Mouse (Mus musculus) forebrain, embryonic 14.5 days (tissue): ENCODE data around the gene Gm27021. TPM values are rescaled to one million over a fixed set of nuclear protein-coding genes. Genes with fewer than 3 reads are reported as not detected.
A peak's percentile ranks its signal among the peaks of the same experiment; 100 is the strongest.

Experiments used
- ATAC-seq: fragments of 200-750 bp; cut with Nextera tagmentation; 2 replicates; pipeline ENCODE4 v1.8.0; 2017; ENCODE audit warnings: mild to moderate bottlenecking, moderate library complexity
- DNase-seq: peaks from one replicate; pipeline ENCODE4 v3.0.0-alpha.2; 2015; ENCODE audit warnings: low spot score
- H3K27ac ChIP-seq: fragments of 300-500 bp; sonication (generic); 2 replicates; pipeline ENCODE4 v1.5.1; 2014; ENCODE audit warnings: low read depth, mild to moderate bottlenecking, control low read depth, low read length, moderate library complexity
- H3K27me3 ChIP-seq: fragments of 300-500 bp; sonication (generic); replicated peaks from 2 replicates; pipeline ENCODE4 v1.6.1; 2014; ENCODE audit warnings: low read length, control low read depth, mixed read lengths; ENCODE audit not compliant: control insufficient read depth, insufficient read depth
- H3K36me3 ChIP-seq: fragments of 300-500 bp; sonication (generic); 2 replicates; pipeline ENCODE4 v1.6.1; 2014; ENCODE audit warnings: low read length, control low read depth; ENCODE audit not compliant: control insufficient read depth, insufficient read depth
- H3K4me1 ChIP-seq: fragments of 300-500 bp; sonication (generic); 2 replicates; pipeline ENCODE4 v1.6.1; 2014; ENCODE audit warnings: antibody characterized with exemption, low read length, control low read depth; ENCODE audit not compliant: control insufficient read depth, insufficient read depth
- H3K4me2 ChIP-seq: fragments of 300-500 bp; sonication (generic); 2 replicates; pipeline ENCODE4 v1.6.1; 2014; ENCODE audit warnings: mild to moderate bottlenecking, control low read depth, low read length
- H3K4me3 ChIP-seq: fragments of 300-500 bp; sonication (generic); 2 replicates; pipeline ENCODE4 v1.5.1; 2014; ENCODE audit warnings: low read depth, low read length, control low read depth
- H3K9ac ChIP-seq: fragments of 300-500 bp; sonication (generic); 2 replicates; pipeline ENCODE4 v1.6.1; 2014; ENCODE audit warnings: mild to moderate bottlenecking, low read length, control low read depth, moderate library complexity
- H3K9me3 ChIP-seq: fragments of 300-500 bp; sonication (generic); replicated peaks from 2 replicates; pipeline ENCODE4 v1.6.1; 2016; ENCODE audit warnings: low read length, control low read depth, mixed read lengths; ENCODE audit not compliant: control insufficient read depth
- WGBS: fragments of 180-500 bp; shearing (Covaris S2); extraction: QIAGEN DNeasy Blood & Tissue Kit; methylation state at CpG from one replicate; pipeline ENCODE4 v1.1.7; 2014; 5-methylcytosine and 5-hydroxymethylcytosine counted together
- polyA plus RNA-seq: library from polyadenylated mRNA; unstranded; fragments of >200 nt; fragmentation: Nextera tagmentation; extraction: Ambion mirVana; gene quantifications from 2 replicates; pipeline ENCODE4 v1.2.1, GENCODE M21; 2014

Gm27021 gene
- polyA plus RNA-seq, 1 experiment from 2014 or later: 2.9 TPM

DNA sequence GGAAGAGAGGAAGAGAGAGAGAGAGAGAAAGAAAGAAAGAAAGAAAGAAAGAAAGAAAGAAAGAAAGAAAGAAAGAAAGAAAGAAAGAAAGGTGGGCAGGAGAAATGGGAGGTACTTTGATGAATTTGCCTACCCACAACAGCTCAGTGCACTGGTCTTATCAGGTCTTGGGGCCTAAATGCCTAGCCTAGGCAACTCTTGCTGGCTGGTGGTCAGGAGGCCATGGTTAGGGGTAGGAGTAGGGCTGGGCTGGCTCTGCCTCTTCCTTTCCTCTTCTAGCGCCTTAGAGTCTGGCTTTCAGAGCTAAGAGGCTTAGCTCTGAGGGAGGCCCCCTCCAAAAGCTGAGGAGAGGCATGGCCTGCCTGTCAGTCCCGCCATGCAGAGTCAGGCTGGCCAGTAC is 44.3 kb downstream of the Gm27021 start:
- Histone ChIP-seq H3K9me3 (no peaks in the 10 kb centered on the region), H3K4me2 (no peak overlapping the region), H3K4me3 (no peak overlapping the region), H3K36me3 (no peaks in the 10 kb centered on the region), H3K4me1 (0 out of 2 replicates have a peak, but pooled peaks cover 3% of the 10 kb centered on the region), H3K27ac (no peak overlapping the region), H3K9ac (no peak overlapping the region), H3K27me3 (no peaks in the 10 kb centered on the region)
- DNase-seq (no peak), ATAC-seq (no peak)
- whole genome bisulfite sequencing: 18% methylated on average over 2 of the region's 2 CpGs

DNA sequence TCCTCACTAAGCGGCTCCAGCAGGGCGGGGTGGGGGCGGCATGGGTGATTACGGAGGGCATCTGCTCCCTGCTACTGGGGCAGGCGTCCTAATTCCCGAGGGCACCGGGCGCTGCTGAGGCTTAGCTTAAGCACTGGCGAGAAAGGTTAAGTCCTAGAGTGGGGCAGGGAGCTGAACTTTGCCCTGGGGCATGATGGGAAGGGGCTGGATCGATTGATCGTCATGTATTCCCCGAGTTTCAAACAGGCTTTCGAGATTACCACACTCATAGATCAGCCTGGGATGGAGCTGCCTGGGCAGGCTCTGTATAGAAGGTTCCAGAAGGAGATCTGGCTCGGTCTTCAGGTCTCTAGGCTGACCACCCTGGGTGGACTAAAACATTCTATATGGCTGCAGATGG is 45.7 kb downstream of the Gm27021 start:
- H3K27ac ChIP-seq: no peak overlapping the region
- H3K4me3 ChIP-seq: no peak overlapping the region
- ATAC-seq (no peak), DNase-seq (no peak)
- peaks cover 5% of the 10 kb centered on the region; the same call in 1 of the 2 replicates for H3K4me1 ChIP-seq
- H3K36me3 ChIP-seq: no peaks in the 10 kb centered on the region
- H3K4me2 ChIP-seq: no peak overlapping the region
- 72% methylated on average over 14 of the region's 14 CpGs for WGBS
- no peaks in the 10 kb centered on the region for H3K27me3 ChIP-seq
- H3K9me3 ChIP-seq: no peaks in the 10 kb centered on the region
- H3K9ac ChIP-seq: no peak overlapping the region

DNA sequence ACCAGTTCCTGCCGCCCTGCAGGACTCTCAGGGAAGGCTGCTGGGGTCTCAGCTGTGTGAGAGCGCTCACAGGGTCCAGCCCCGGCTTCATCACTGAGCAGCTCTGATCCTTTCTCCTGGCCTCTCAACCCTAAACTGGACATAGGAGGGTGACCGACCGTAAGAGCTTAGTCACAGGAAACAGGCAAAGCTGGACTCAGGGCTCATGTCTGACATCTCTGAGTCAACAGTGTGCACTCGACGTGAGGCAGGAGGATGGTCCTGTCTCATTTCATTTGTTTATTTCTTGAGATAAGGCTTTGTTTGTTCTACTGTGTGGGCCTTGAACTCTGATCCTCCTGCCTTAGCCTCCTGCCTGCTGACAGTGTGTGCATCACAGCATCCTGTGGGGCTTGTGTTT is 47.4 kb downstream of the Gm27021 start:
- WGBS: 56% methylated on average over 7 of the region's 7 CpGs
- H3K4me1 ChIP-seq: peaks cover 10% of the 10 kb centered on the region; the same call in 1 of the 2 replicates
- H3K27me3 ChIP-seq: no peaks in the 10 kb centered on the region
- ATAC-seq (no peak), DNase-seq (no peak)
- no peak overlapping the region for H3K4me2 ChIP-seq
- H3K4me3 ChIP-seq: no peak overlapping the region
- H3K9ac ChIP-seq: no peak overlapping the region
- no peak overlapping the region for H3K27ac ChIP-seq
- H3K36me3 ChIP-seq: no peaks in the 10 kb centered on the region
- no peaks in the 10 kb centered on the region for H3K9me3 ChIP-seq

DNA sequence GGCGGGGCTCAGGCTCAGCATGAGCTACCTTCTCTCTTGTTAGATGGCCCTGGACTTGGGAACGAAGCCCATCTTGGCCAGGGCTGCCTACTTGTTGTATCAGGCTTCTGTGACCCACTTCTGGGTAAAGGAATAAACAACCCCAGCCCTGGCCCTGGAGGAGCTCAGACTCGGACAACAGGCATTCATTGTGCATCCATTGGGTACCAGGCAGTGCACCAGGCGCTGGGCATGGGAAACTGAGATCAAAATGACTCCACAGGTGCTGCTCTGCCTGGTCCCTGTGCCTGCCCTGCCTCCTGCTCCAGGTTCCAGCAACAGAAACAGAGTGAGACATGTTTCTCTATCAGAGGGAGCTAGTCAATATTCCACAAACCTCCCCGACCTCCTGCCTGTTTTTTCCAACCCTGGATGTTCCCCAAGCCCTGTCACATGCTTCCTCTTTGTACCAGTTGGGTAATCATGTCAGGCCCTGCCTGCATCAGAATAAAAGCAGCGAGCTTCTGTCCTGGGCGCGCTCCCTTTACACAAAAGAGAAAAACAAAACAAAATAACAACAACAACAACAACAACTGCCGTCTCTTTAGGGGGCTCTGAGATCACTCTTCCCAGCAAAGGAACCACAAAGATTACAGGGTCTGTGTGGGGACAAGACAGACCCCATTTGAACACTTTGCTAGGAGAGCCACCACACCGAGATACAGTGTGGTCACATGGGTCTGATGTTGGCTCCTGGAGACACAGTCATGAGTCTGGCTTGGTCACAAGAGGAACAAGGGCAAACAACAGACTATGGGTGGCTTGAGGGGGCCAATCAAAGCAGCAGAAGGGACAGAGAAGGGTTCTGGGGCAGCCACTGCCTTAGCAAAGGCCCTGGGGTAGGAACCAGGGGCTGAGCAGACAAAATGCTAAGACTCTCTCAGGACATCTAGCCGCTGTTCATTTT is 48.4 kb downstream of the Gm27021 start:
- DNase-seq (no peak), ATAC-seq (no peak)
- Histone ChIP-seq H3K27ac (no peak overlapping the region), H3K27me3 (no peaks in the 10 kb centered on the region), H3K4me1 (peaks cover 10% of the 10 kb centered on the region; the same call in 1 of the 2 replicates), H3K4me2 (no peak overlapping the region), H3K9ac (no peak overlapping the region), H3K9me3 (no peaks in the 10 kb centered on the region), H3K4me3 (no peak overlapping the region), H3K36me3 (no peaks in the 10 kb centered on the region)
- 72% methylated on average over 11 of the region's 11 CpGs for WGBS

DNA sequence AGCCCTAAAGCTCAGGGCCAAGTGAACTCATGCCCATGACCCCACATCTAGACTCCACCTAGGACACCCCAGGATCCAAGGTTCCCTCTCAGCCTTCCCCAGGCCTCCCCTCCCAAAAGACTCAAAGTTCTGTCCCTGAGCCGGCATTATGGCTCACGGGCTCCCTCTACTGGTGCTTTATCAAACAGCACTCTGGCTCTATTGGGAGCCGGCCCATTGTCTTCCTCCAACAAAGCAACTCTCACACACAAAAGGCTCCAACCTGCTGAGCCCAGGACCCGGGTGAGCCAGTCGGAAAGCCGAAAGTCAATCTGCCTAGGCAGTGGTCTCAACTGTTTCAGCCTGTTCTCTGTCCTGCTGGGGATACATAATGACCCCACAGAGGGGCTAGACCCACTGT is 49.8 kb downstream of the Gm27021 start:
- ATAC-seq: peak; percentile 51
- 0% methylated on average over 6 of the region's 6 CpGs for WGBS
- no peaks in the 10 kb centered on the region for H3K27me3 ChIP-seq
- no peaks in the 10 kb centered on the region for H3K36me3 ChIP-seq
- peaks cover 10% of the 10 kb centered on the region; the same call in 1 of the 2 replicates for H3K4me1 ChIP-seq
- H3K27ac ChIP-seq: peak overlapping the region; percentile 54; the same call in 1 of the 2 replicates
- peak overlapping the region; percentile 43; the same call in 1 of the 2 replicates for H3K9ac ChIP-seq
- peak overlapping the region; percentile 33; the same call in 1 of the 2 replicates for H3K4me2 ChIP-seq
- peak; percentile 86 for DNase-seq
- no peaks in the 10 kb centered on the region for H3K9me3 ChIP-seq
- no peak overlapping the region for H3K4me3 ChIP-seq

DNA sequence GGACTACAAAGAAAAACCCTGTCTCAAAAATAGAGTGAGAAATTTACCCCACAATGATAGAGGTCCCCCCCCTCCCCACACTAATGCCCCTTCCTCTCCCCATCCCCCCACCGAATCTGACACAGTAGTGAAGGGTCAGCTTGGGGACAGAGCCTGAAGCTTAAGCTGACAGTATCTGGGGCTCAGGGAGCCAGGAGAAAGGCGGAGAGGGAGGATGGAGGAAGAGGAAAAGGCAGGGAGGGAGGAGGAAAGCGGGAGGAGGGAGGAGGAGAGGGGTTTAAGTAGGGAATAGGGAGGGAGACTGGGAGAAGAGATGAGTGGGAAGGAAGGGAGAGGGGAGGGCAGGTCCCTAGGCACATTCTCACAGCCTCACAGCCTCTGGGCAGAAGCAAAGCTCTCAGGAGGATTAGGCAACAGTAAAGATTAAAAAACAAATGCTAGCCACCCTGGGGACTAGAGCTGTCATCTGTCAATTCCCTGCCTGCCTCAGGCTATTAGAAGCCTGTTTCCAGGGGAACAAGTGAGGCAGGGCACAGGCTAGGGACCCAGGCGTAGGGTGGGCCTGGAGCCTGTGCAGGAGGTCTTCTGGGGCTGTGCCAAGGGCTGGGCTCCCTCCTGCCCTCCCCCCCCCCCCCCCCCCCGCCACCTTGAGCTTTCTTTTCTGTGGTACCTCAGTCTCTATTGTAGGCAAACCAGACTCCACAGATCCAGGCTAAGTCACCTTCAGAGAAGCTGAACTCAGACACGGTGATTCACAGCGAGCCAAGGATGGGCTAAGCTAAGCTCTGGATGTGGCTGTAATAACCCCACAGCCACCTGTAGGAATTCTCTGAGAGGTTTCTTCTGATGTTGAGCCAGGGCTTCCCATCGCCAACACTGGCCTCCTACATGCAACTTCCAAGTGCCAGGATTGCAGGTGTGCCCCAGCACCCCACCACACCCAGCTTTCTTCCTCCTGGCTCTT is 50.9 kb downstream of the Gm27021 start:
- H3K4me3 ChIP-seq: no peak overlapping the region
- WGBS: 13% methylated on average over 7 of the region's 8 CpGs
- ATAC-seq: peak; percentile 57
- no peaks in the 10 kb centered on the region for H3K27me3 ChIP-seq
- H3K9me3 ChIP-seq: no peaks in the 10 kb centered on the region
- H3K27ac ChIP-seq: peak overlapping the region; percentile 58
- peak; percentile 67 for DNase-seq
- no peak overlapping the region for H3K4me2 ChIP-seq
- H3K36me3 ChIP-seq: no peaks in the 10 kb centered on the region
- H3K4me1 ChIP-seq: peaks cover 10% of the 10 kb centered on the region; the same call in 1 of the 2 replicates
- peak overlapping the region; percentile 26; the same call in 1 of the 2 replicates for H3K9ac ChIP-seq

DNA sequence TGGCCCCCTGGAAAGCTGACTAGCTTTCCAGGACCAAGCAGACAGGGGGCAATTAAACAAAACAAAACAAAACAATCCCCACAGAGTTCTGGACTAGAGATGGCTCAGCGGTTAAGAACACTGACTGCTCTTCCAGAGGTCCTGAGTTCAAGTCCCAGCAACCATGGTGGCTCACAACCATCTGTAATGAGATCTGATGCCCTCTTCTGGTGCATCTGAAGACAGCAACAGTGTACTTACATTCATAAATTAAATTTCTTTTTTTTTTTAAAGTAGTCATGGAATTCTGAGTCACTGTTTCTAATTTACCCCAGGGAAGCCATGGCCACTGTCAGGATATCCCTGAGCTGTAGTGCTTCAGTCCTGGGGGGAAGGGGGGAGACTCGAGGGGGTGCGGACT is 53.4 kb downstream of the Gm27021 start:
- ATAC-seq (no peak), DNase-seq (no peak)
- no peaks in the 10 kb centered on the region for H3K27me3 ChIP-seq
- no peak overlapping the region for H3K4me3 ChIP-seq
- peaks cover 7% of the 10 kb centered on the region; the same call in 1 of the 2 replicates for H3K4me1 ChIP-seq
- H3K9ac ChIP-seq: no peak overlapping the region
- H3K9me3 ChIP-seq: no peaks in the 10 kb centered on the region
- no peak overlapping the region for H3K4me2 ChIP-seq
- no peak overlapping the region for H3K27ac ChIP-seq
- H3K36me3 ChIP-seq: no peaks in the 10 kb centered on the region
- WGBS: 86% methylated on average over 3 of the region's 3 CpGs

DNA sequence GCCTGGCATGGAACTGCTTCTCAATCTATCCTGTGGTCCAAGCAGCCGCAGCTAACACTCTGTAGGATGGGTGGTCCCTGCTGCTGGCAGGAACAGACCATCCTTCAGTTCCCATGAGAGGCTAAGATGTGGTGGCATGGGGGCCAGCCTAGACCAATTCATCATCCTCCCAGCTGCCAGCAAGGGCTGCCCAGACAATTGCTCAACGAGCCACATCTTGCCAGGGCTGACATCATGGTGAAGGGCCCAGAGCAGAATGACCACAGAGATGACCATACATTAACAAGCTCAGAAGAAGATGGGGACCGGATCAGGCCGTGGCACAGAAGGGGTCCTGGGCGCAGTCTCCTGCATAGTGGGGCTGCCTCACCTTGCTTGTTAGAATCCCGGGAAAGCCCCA is 57.1 kb downstream of the Gm27021 start:
- no peak overlapping the region for H3K9ac ChIP-seq
- H3K9me3 ChIP-seq: no peaks in the 10 kb centered on the region
- H3K4me3 ChIP-seq: no peak overlapping the region
- DNase-seq: no peak
- ATAC-seq: no peak
- H3K4me1 ChIP-seq: no peaks in the 10 kb centered on the region
- WGBS: 88% methylated on average over 6 of the region's 6 CpGs
- no peaks in the 10 kb centered on the region for H3K36me3 ChIP-seq
- no peak overlapping the region for H3K27ac ChIP-seq
- no peaks in the 10 kb centered on the region for H3K27me3 ChIP-seq
- no peak overlapping the region for H3K4me2 ChIP-seq
